Mouse (Mus musculus): ENCODE data around the gene Cacna2d2. TPM values are rescaled to one million over a fixed set of nuclear protein-coding genes. Genes with fewer than 3 reads are reported as not detected.

The Cacna2d2 gene
- polyA plus RNA-seq, 1 experiment from 2014 or later, result 1.8 TPM

GRCm38 (mm10) chr9:107542721-107543120 is 143.3 kb downstream of the Cacna2d2 start:
- peaks cover 14% of the 10 kb centered on the region; the same call in 1 of the 2 replicates for H3K4me1 ChIP-seq (replicated peaks; ENCODE audit: control insufficient read depth, insufficient read depth, low read length)
- H3K4me2 ChIP-seq (ENCODE audit: low read depth, low read length, severe bottlenecking), result peak overlapping the region; percentile 95
- peak overlapping the region; percentile 63 for H3K4me3 ChIP-seq (ENCODE audit: low read depth, low read length)
- DNase-seq (ENCODE audit: low spot score) (no peak), ATAC-seq (replicated peaks; ENCODE audit: low FRiP score) (no peak)
- H3K36me3 ChIP-seq (ENCODE audit: control insufficient read depth, insufficient read depth, low read length), result peaks cover 7% of the 10 kb centered on the region
- no peaks in the 10 kb centered on the region for H3K27me3 ChIP-seq (ENCODE audit: control insufficient read depth, insufficient read depth, low read length)
- H3K9me3 ChIP-seq (ENCODE audit: control insufficient read depth, low read length), result no peaks in the 10 kb centered on the region
- H3K9ac ChIP-seq (ENCODE audit: low read length), result peak overlapping the region; percentile 66; the same call in 1 of the 2 replicates
- 47% methylated on average over 8 of the region's 8 CpGs for WGBS
- no peak overlapping the region for H3K27ac ChIP-seq (ENCODE audit: low read depth, low read length)

GRCm38 (mm10) chr9:107543299-107543698 is 143.9 kb downstream of the Cacna2d2 start:
- H3K36me3 ChIP-seq (ENCODE audit: control insufficient read depth, insufficient read depth, low read length), result peaks cover 4% of the 10 kb centered on the region; the same call in 1 of the 2 replicates
- no peaks in the 10 kb centered on the region for H3K27me3 ChIP-seq (ENCODE audit: control insufficient read depth, insufficient read depth, low read length)
- DNase-seq (ENCODE audit: low spot score) (no peak), ATAC-seq (replicated peaks; ENCODE audit: low FRiP score) (no peak)
- no peak overlapping the region for H3K9ac ChIP-seq (ENCODE audit: low read length)
- no peaks in the 10 kb centered on the region for H3K9me3 ChIP-seq (ENCODE audit: control insufficient read depth, low read length)
- H3K4me2 ChIP-seq (ENCODE audit: low read depth, low read length, severe bottlenecking), result no peak overlapping the region
- no peak overlapping the region for H3K4me3 ChIP-seq (ENCODE audit: low read depth, low read length)
- WGBS, result 88% methylated on average over 11 of the region's 11 CpGs
- peaks cover 14% of the 10 kb centered on the region; the same call in 1 of the 2 replicates for H3K4me1 ChIP-seq (replicated peaks; ENCODE audit: control insufficient read depth, insufficient read depth, low read length)
- no peak overlapping the region for H3K27ac ChIP-seq (ENCODE audit: low read depth, low read length)

DNA sequence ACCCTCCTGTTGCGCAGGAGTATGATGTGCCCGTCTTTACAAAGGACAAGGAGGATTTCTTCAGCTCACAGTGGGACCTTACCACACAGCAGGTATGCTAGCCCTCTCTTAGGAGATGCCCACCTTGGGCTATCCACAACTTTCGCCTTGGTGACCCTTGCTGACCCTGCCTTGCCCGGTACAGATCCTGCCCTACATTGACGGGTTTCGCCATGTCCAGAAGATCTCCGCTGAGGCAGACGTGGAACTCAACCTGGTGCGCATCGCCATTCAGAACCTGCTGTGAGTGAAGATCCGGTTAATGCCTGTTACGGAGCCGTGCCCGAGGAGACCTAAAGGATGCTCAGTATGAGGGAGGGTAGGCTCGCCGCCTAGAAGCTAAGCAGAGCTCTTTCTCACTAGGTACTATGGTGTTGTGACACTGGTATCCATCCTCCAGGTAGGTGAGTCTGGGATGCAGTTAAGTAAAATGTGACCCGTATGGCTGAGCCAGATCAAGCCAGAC is 144.8 kb downstream of the Cacna2d2 start:
- no peaks in the 10 kb centered on the region for H3K27me3 ChIP-seq (ENCODE audit: control insufficient read depth, insufficient read depth, low read length)
- H3K4me2 ChIP-seq (ENCODE audit: low read depth, low read length, severe bottlenecking), result no peak overlapping the region
- no peaks in the 10 kb centered on the region for H3K9me3 ChIP-seq (ENCODE audit: control insufficient read depth, low read length)
- ATAC-seq (replicated peaks; ENCODE audit: low FRiP score) (no peak), DNase-seq (ENCODE audit: low spot score) (no peak)
- peaks cover 14% of the 10 kb centered on the region; the same call in 1 of the 2 replicates for H3K4me1 ChIP-seq (replicated peaks; ENCODE audit: control insufficient read depth, insufficient read depth, low read length)
- 95% methylated on average over 17 of the region's 17 CpGs for WGBS
- no peaks in the 10 kb centered on the region for H3K36me3 ChIP-seq (ENCODE audit: control insufficient read depth, insufficient read depth, low read length)
- H3K9ac ChIP-seq (ENCODE audit: low read length), result no peak overlapping the region
- no peak overlapping the region for H3K4me3 ChIP-seq (ENCODE audit: low read depth, low read length)
- H3K27ac ChIP-seq (ENCODE audit: low read depth, low read length), result no peak overlapping the region

DNA sequence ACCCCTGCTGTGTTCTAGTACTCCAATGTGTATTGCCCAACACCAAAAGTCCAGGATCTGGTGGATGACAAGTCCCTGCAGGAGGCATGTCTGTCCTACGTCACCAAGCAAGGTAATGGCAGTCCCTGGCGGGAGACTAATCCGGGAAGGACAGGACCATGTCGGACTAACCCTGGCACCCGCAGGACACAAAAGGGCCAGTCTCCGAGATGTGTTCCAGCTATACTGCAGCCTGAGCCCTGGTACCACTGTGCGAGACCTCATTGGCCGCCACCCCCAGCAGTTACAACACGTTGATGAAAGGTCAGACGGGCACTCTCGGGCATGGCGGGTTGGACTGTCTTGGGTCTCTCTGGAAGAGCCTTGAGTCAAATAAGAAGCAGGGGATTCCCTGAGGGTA is 145.3 kb downstream of the Cacna2d2 start:
- Histone ChIP-seq H3K4me3 (ENCODE audit: low read depth, low read length) (no peak overlapping the region), H3K27ac (ENCODE audit: low read depth, low read length) (no peak overlapping the region), H3K4me1 (replicated peaks; ENCODE audit: control insufficient read depth, insufficient read depth, low read length) (peaks cover 14% of the 10 kb centered on the region; the same call in 1 of the 2 replicates), H3K27me3 (ENCODE audit: control insufficient read depth, insufficient read depth, low read length) (no peaks in the 10 kb centered on the region), H3K9ac (ENCODE audit: low read length) (no peak overlapping the region), H3K36me3 (ENCODE audit: control insufficient read depth, insufficient read depth, low read length) (no peaks in the 10 kb centered on the region), H3K9me3 (ENCODE audit: control insufficient read depth, low read length) (no peaks in the 10 kb centered on the region), H3K4me2 (ENCODE audit: low read depth, low read length, severe bottlenecking) (no peak overlapping the region)
- ATAC-seq (replicated peaks; ENCODE audit: low FRiP score) (no peak), DNase-seq (ENCODE audit: low spot score) (no peak)
- WGBS, result 94% methylated on average over 12 of the region's 12 CpGs

GRCm38 (mm10) chr9:107545199-107545598 is 145.8 kb downstream of the Cacna2d2 start:
- H3K9ac ChIP-seq (ENCODE audit: low read length), result no peak overlapping the region
- H3K9me3 ChIP-seq (ENCODE audit: control insufficient read depth, low read length), result no peaks in the 10 kb centered on the region
- no peak for DNase-seq (ENCODE audit: low spot score)
- H3K36me3 ChIP-seq (ENCODE audit: control insufficient read depth, insufficient read depth, low read length), result no peaks in the 10 kb centered on the region
- H3K4me1 ChIP-seq (replicated peaks; ENCODE audit: control insufficient read depth, insufficient read depth, low read length), result peaks cover 14% of the 10 kb centered on the region; the same call in 1 of the 2 replicates
- no peak overlapping the region for H3K27ac ChIP-seq (ENCODE audit: low read depth, low read length)
- WGBS, result 86% methylated on average over 10 of the region's 10 CpGs
- no peak for ATAC-seq (replicated peaks; ENCODE audit: low FRiP score)
- no peak overlapping the region for H3K4me3 ChIP-seq (ENCODE audit: low read depth, low read length)
- no peak overlapping the region for H3K4me2 ChIP-seq (ENCODE audit: low read depth, low read length, severe bottlenecking)
- H3K27me3 ChIP-seq (ENCODE audit: control insufficient read depth, insufficient read depth, low read length), result peaks cover 3% of the 10 kb centered on the region

DNA sequence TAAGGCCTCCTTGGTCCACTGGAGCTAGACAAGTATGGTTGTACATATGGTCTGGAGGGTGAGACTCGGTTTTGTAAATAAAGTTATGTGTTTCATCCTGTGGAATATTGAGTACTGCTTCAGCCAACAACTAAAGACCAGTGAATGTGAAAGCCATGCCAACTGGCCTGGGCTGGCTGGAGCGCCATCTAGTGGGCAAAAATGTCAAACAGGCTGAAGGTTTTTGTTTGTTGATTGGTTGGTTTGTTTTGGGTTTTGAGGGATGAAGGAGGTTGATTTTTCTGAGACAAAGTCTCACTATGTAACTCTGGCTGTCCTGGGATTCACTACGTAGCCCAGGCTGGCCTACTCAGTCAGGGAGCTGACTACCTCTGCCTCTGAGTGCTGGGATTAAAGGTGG is 146.2 kb downstream of the Cacna2d2 start:
- no peak for ATAC-seq (replicated peaks; ENCODE audit: low FRiP score)
- no peak overlapping the region for H3K4me3 ChIP-seq (ENCODE audit: low read depth, low read length)

DNA sequence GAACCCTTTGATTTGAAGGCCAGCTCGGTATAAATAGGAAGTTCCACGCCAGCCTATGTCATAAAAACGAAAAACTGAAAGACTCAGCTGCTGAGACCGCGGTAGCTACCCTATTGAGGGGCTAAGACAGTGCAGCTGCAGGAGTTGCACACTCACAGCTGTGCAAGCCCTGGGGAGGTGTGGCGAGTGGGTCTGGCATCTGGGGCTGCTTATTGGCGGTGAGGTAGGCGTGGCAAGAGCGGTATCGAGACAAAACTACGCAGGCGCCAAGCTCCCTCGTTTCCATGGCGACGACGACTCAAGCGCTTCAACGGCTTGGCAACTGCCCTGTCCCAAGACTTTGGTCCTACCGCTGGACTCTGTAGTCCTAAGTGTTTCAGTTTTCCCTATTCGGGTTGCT is 147.6 kb downstream of the Cacna2d2 start, which contains the start of gene Zmynd10:
Zmynd10 (plus strand) TSS at position 273 of the 400 bp plus-strand sequence.
- Histone ChIP-seq H3K4me2 (ENCODE audit: low read depth, low read length, severe bottlenecking) (peak within 1 kb of the TSS; percentile 46), H3K4me3 (ENCODE audit: low read depth, low read length) (no peak within 1 kb of the TSS), H3K4me1 (replicated peaks; ENCODE audit: control insufficient read depth, insufficient read depth, low read length) (peaks cover 22% of the 10 kb centered on the region), H3K27me3 (ENCODE audit: control insufficient read depth, insufficient read depth, low read length) (peaks cover 14% of the 10 kb centered on the region), H3K9ac (ENCODE audit: low read length) (peak within 1 kb of the TSS; percentile 27), H3K36me3 (ENCODE audit: control insufficient read depth, insufficient read depth, low read length) (no peaks in the 10 kb centered on the region), H3K9me3 (ENCODE audit: control insufficient read depth, low read length) (no peaks in the 10 kb centered on the region), H3K27ac (ENCODE audit: low read depth, low read length) (no peak within 1 kb of the TSS)
- 3% methylated on average over 20 of the region's 20 CpGs for WGBS
- ATAC-seq (replicated peaks; ENCODE audit: low FRiP score), result peak; percentile 74
- DNase-seq (ENCODE audit: low spot score), result peak; percentile 93

More for the DNA sequence above, 146.2 kb downstream of the Cacna2d2 start:
- Histone ChIP-seq H3K9ac (ENCODE audit: low read length) (no peak overlapping the region), H3K27ac (ENCODE audit: low read depth, low read length) (no peak overlapping the region), H3K27me3 (ENCODE audit: control insufficient read depth, insufficient read depth, low read length) (peaks cover 7% of the 10 kb centered on the region), H3K36me3 (ENCODE audit: control insufficient read depth, insufficient read depth, low read length) (no peaks in the 10 kb centered on the region), H3K4me2 (ENCODE audit: low read depth, low read length, severe bottlenecking) (no peak overlapping the region), H3K9me3 (ENCODE audit: control insufficient read depth, low read length) (no peaks in the 10 kb centered on the region), H3K4me1 (replicated peaks; ENCODE audit: control insufficient read depth, insufficient read depth, low read length) (peaks cover 14% of the 10 kb centered on the region; the same call in 1 of the 2 replicates)
- DNase-seq (ENCODE audit: low spot score), result peak; percentile 89
- WGBS, result 2% methylated on average over 3 of the region's 3 CpGs

DNA sequence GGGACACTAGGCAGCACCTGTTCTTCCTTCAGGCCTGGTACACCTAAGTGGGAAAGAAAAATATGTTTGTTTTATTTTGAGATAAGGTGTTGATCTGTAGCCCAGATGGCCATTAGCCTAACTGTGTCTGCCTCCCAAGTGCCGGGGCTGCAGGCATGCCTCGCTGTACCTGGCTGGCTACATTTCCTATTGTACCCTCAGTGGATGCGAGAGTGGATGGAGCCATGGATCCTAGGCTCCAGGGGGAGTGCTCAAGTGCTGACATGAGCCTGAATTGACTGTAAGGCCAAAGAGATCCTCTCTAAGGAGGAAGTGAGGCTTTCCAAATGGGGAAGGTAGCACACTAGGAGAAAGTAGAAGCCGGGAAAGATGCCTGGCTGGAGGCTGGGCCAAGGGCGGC is 148.5 kb downstream of the Cacna2d2 start:
- Histone ChIP-seq H3K36me3 (ENCODE audit: control insufficient read depth, insufficient read depth, low read length) (no peaks in the 10 kb centered on the region), H3K27me3 (ENCODE audit: control insufficient read depth, insufficient read depth, low read length) (peaks cover 14% of the 10 kb centered on the region), H3K4me3 (ENCODE audit: low read depth, low read length) (no peak overlapping the region), H3K9me3 (ENCODE audit: control insufficient read depth, low read length) (no peaks in the 10 kb centered on the region), H3K9ac (ENCODE audit: low read length) (no peak overlapping the region), H3K4me1 (replicated peaks; ENCODE audit: control insufficient read depth, insufficient read depth, low read length) (peaks cover 26% of the 10 kb centered on the region), H3K27ac (ENCODE audit: low read depth, low read length) (no peak overlapping the region), H3K4me2 (ENCODE audit: low read depth, low read length, severe bottlenecking) (no peak overlapping the region)
- DNase-seq (ENCODE audit: low spot score) (no peak), ATAC-seq (replicated peaks; ENCODE audit: low FRiP score) (no peak)
- 87% methylated on average over 5 of the region's 5 CpGs for WGBS

- DNase-seq (ENCODE audit: low spot score), result no peak
- ATAC-seq (replicated peaks; ENCODE audit: low FRiP score), result no peak
- no peak overlapping the region for H3K4me3 ChIP-seq (ENCODE audit: low read depth, low read length)
- H3K9me3 ChIP-seq (ENCODE audit: control insufficient read depth, low read length), result no peaks in the 10 kb centered on the region
- H3K9ac ChIP-seq (ENCODE audit: low read length), result no peak overlapping the region
- no peak overlapping the region for H3K4me2 ChIP-seq (ENCODE audit: low read depth, low read length, severe bottlenecking)
- whole genome bisulfite sequencing, result 93% methylated on average over 10 of the region's 10 CpGs
- peaks cover 29% of the 10 kb centered on the region for H3K4me1 ChIP-seq (replicated peaks; ENCODE audit: control insufficient read depth, insufficient read depth, low read length)
- no peaks in the 10 kb centered on the region for H3K36me3 ChIP-seq (ENCODE audit: control insufficient read depth, insufficient read depth, low read length)
- H3K27me3 ChIP-seq (ENCODE audit: control insufficient read depth, insufficient read depth, low read length), result peaks cover 14% of the 10 kb centered on the region
- no peak overlapping the region for H3K27ac ChIP-seq (ENCODE audit: low read depth, low read length)
Observed at GRCm38 (mm10) chr9:107548820-107549219, 149.4 kb downstream of the Cacna2d2 start.
